Mouse (Mus musculus): Measurements from ENCODE around the gene Gm42417.

DNA sequence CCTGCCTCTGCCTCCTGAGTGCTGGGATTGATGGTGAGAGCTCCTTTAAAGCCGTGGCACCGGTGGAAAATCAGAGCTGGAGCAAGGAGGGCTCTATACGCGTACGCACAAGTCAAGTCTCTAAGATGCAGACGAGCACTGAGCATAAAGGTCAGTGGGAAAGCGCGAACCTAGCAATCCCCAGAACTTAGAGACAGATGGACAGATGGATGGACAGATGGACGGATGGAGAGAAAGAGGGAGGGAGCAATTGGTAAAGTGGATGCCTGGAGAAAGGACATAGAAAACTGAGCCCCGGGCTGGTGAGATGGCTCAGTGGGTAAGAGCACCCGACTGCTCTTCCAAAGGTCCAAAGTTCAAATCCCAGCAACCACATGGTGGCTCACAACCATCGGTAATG lies 1.6 kb upstream of the Gm42417 start:
- TF ChIP-seq POLR2A (IDR thresholded peaks at IDR 0.05; ENCODE audit: extremely low read depth, insufficient read depth, low read length) (no peak), CTCF (IDR thresholded peaks at IDR 0.05; ENCODE audit: low read depth, low read length) (no peak)

Data from liver, adult 2 months (tissue).